Mouse (Mus musculus) liver, postnatal 0 days (tissue): ENCODE measurements around the gene Mettl7a1.
"Not testable (repeated sequence)": the region's sequence is repeated elsewhere in the genome, so short reads cannot be mapped to it uniquely, and the experiment has no call there.

Experiments
- CTCF ChIP-seq: sonication (generic); IDR thresholded peaks from 2 replicates; pipeline ENCODE4 v1.5.1; 2016; ENCODE audit warnings: antibody characterized with exemption, low read depth
- EP300 ChIP-seq: IDR thresholded peaks from 2 replicates; pipeline ENCODE4 v1.6.1; 2016; ENCODE audit warnings: antibody characterized with exemption, low read depth, mild to moderate bottlenecking

DNA sequence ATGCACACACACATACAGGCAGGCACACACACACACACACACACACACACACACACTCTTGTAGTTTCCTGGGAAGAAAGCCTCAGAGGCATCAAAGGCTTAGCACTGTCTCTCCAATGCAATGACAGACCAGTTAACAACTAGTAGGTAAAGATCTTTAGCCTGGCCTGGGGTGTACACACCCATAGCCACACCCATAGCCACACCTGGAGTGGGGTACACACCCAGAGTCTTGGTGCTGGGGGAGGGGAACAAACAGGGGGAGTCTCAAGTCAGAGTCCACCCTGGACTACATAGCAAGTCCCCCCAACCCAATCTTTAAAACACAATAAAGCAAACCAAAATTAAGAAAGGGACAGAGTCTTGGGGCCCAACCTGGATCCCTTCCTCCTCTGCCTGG, 33.4 kb downstream of the Mettl7a1 start:
- not testable (repeated sequence) for TF ChIP-seq CTCF, EP300
